9 mouse cellular contexts compared by ENCODE assay signal in genomic region chr8:64946441-64946819, GRCm38 (mm10). TPM values are rescaled to one million over a fixed set of nuclear protein-coding genes. Genes with fewer than 3 reads are reported as not detected.
DNase-seq lines count a peak whose midpoint lies in the region; ATAC-seq and TF ChIP-seq lines count a peak whose summit lies in the region.
"Had no signal": no experiment of that assay in that cellular context is flagged by ENCODE, and none has a peak within 500 bp of the region (broad histone marks: within the 10 kb centered on the region; RNA-seq: fewer than 3 reads in every experiment).

No protein-coding gene starts in this region.

- no peak for DNase-seq in kidney, adult 2 months
- no peak for DNase-seq in kidney, postnatal 10 days
- no peak for DNase-seq in right cerebral cortex, postnatal 10 days (ENCODE audit: low spot score in 2 of 2)
- no peak for DNase-seq in left cerebral cortex, adult 18-20 months (ENCODE audit: low spot score in 2 of 2)
- DNase-seq in cerebellum, adult 9-11 months = no peak

- peak overlapping the region; percentile 70 for H3K4me2 ChIP-seq in heart, embryonic 14.5 days (ENCODE audit: low read length)

- peak overlapping the region; percentile 30 for H3K4me3 ChIP-seq in kidney, adult 2 months (ENCODE audit: insufficient read depth, low read depth, low read length)
- H3K4me3 ChIP-seq in E14TG2a.4 (replicated peaks; ENCODE audit: low read length) = 0 out of 2 replicates have a peak overlapping the region, but pooled peaks have one; percentile 94
- peak overlapping the region in 1 of 2 experiments; percentile 83; a peak in 2 of 4 replicates for H3K4me3 ChIP-seq in heart, embryonic 14.5 days (ENCODE audit: control insufficient read depth in 1 of 2, insufficient read depth in 1 of 2, low read depth in 1 of 2, low read length in 2 of 2)
- H3K4me3 ChIP-seq in macrophage (ENCODE audit: inconsistent target) = peak overlapping the region; percentile 48

- no peaks in the 10 kb centered on the region for H3K9me3 ChIP-seq in E14TG2a.4 (ENCODE audit: low read length)
- no peaks in the 10 kb centered on the region for H3K9me3 ChIP-seq in heart, embryonic 14.5 days (ENCODE audit: control insufficient read depth, low read length)

- H3K9ac ChIP-seq in heart, embryonic 14.5 days (ENCODE audit: low read length) = peak overlapping the region; percentile 80; the same call in 1 of the 2 replicates

- H3K36me3 ChIP-seq in kidney, adult 2 months (ENCODE audit: control insufficient read depth, insufficient read depth, low read length) = no peaks in the 10 kb centered on the region
- H3K36me3 ChIP-seq in E14TG2a.4 (ENCODE audit: insufficient read depth, low read length) (no peaks in the 10 kb centered on the region), macrophage (ENCODE audit: inconsistent target) (no peaks in the 10 kb centered on the region)
- H3K36me3 ChIP-seq in heart, embryonic 14.5 days (ENCODE audit: control insufficient read depth, insufficient read depth, low read length) = no peaks in the 10 kb centered on the region

- H3K79me2 ChIP-seq in macrophage (ENCODE audit: inconsistent target) = peaks cover 37% of the 10 kb centered on the region

- no peak for TF ChIP-seq POLR2A in kidney, adult 2 months (IDR thresholded peaks at IDR 0.05; ENCODE audit: low read depth, low read length)

- H3K27ac ChIP-seq in kidney, adult 2 months (ENCODE audit: insufficient read depth, low read depth, low read length) = peak overlapping the region; percentile 39; the same call in 1 of the 2 replicates
- no peak overlapping the region for H3K27ac ChIP-seq in heart, embryonic 14.5 days (replicated peaks in 1 of 2; ENCODE audit: control insufficient read depth in 1 of 2, insufficient read depth in 1 of 2, low read depth in 2 of 2, low read length in 2 of 2)
- peak overlapping the region; percentile 61 for H3K27ac ChIP-seq in macrophage

- 30% methylated on average over 8 of the region's 8 CpGs for WGBS in kidney, adult 2 months
- 52% methylated on average over 8 of the region's 8 CpGs for WGBS in heart, embryonic 14.5 days
- WGBS in macrophage (ENCODE audit: missing documents) = 4% methylated on average over 8 of the region's 8 CpGs

- no peak for ATAC-seq in heart, embryonic 14.5 days (ENCODE audit: insufficient number of reproducible peaks, insufficient read depth, low FRiP score, low read depth)

- no peak for TF ChIP-seq CTCF in kidney, adult 2 months (conservative IDR thresholded peaks at IDR 0.05; ENCODE audit: insufficient read depth, insufficient read length, low read depth, low read length)
- no peak for TF ChIP-seq CTCF in E14TG2a.4 (conservative IDR thresholded peaks at IDR 0.05; ENCODE audit: low read length)

- no peaks in the 10 kb centered on the region for H3K27me3 ChIP-seq in kidney, adult 2 months (replicated peaks; ENCODE audit: control insufficient read depth, insufficient read depth, low read length)
- H3K27me3 ChIP-seq in E14TG2a.4 (ENCODE audit: insufficient read depth, low read length) = no peaks in the 10 kb centered on the region
- peaks cover 11% of the 10 kb centered on the region for H3K27me3 ChIP-seq in heart, embryonic 14.5 days (ENCODE audit: control insufficient read depth, insufficient read depth, low read length)

- H3K4me1 ChIP-seq in kidney, adult 2 months (ENCODE audit: control insufficient read depth, insufficient read depth, low read length) = no peaks in the 10 kb centered on the region
- H3K4me1 ChIP-seq in E14TG2a.4 (replicated peaks; ENCODE audit: low read depth, low read length) = peaks cover 46% of the 10 kb centered on the region
- peaks cover 0 to 2% of the 10 kb centered on the region in 2 experiments; a peak in 2 of 4 replicates for H3K4me1 ChIP-seq in heart, embryonic 14.5 days (ENCODE audit: control insufficient read depth in 2 of 2, insufficient read depth in 2 of 2, low read length in 2 of 2)

RNA-seq across cellular contexts. Expression of gene Tmem192, which starts 0.6 kb away (rescaled TPM):
- 82.6 and 83.5 TPM in 2 replicates for polyA plus RNA-seq in kidney, adult 2 months (2012; rRNA removed)
- 30.6 and 34.8 TPM in 2 replicates for polyA plus RNA-seq in heart, embryonic 14.5 days (2014; fragmentation: Nextera tagmentation; extraction: Ambion mirVana)
- 10 to 100 TPM in 23 of 26 experiments, 1 to 10 TPM in 3; 4.3 to 36.1 (median 17.8) TPM for total RNA-seq in macrophage (2018; cell fraction: chromatin; rRNA removed)
- total RNA-seq in macrophage (2018; cell fraction: cytosol; rRNA removed) = 100 to 1,000 TPM in 5 of 26 experiments, 10 to 100 TPM in 21; 61.0 to 113 (median 92.7) TPM
- 10 to 100 TPM; 15.2 to 58.4 (median 36.8) TPM for total RNA-seq in macrophage (2018; cell fraction: nucleus; rRNA removed)
- 62.4 to 115 TPM (median 70.6 TPM) in 3 replicates for polyA plus RNA-seq in macrophage (2018)
- 10 to 100 TPM; 24.8 to 30.9 TPM for total RNA-seq in left cerebral cortex, adult 18-20 months (2021)

RNA-seq across cellular contexts. Expression of gene Trim75, which starts 41.2 kb away (rescaled TPM):
- polyA plus RNA-seq in kidney, adult 2 months (2012; rRNA removed) = 0.03 and 0.10 TPM in 2 replicates
- 0.11 TPM in 1 of 2 replicates, not detected in the other for polyA plus RNA-seq in heart, embryonic 14.5 days (2014; fragmentation: Nextera tagmentation; extraction: Ambion mirVana)
- not detected for total RNA-seq in macrophage (2018; cell fraction: chromatin; rRNA removed)
- not detected for total RNA-seq in macrophage (2018; cell fraction: cytosol; rRNA removed)
- total RNA-seq in macrophage (2018; cell fraction: nucleus; rRNA removed) = not detected
- not detected in 3 replicates for polyA plus RNA-seq in macrophage (2018)
- total RNA-seq in left cerebral cortex, adult 18-20 months (2021) = not detected
- total RNA-seq: neutrophil, adult 5-6 weeks had no signal

Comparison
In these comparisons a context has a peak if more than half of its experiments do, and no peak if none do; other contexts are left out.
1. H3K27ac ChIP-seq: peak in kidney, adult 2 months (single experiment) and macrophage (single experiment); none in heart, embryonic 14.5 days (0 of 2).